Comparison of ENCODE assay signal across 10 mouse cellular contexts in the genomic region with DNA sequence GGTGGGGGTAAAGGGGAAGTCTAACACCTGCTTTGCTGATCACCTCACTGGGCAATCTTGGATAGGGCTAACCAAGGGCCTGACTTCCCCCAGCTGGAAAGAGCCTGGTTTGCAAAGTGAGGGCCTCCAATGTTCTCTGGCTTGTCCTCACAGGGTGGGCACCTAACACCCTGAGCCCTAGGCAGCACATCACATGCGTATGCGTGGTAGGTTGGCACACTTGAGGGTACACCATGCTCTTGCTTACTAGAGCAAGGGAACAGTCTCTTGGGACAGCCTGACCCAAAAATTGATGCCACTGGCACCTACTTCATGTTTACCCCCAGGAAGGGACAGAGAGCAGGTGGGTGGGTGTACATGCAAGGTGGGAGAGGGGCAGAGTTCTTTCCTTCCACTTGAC. TPM values are rescaled to one million over a fixed set of nuclear protein-coding genes. Genes with fewer than 3 reads are reported as not detected.
DNase-seq lines count a peak whose midpoint lies in the region; ATAC-seq and TF ChIP-seq lines count a peak whose summit lies in the region.
"Had no signal": no experiment of that assay in that cellular context is flagged by ENCODE, and none has a peak within 500 bp of the region (broad histone marks: within the 10 kb centered on the region; RNA-seq: fewer than 3 reads in every experiment).

No protein-coding gene starts in this region.

- peaks cover 34% of the 10 kb centered on the region for H3K27me3 ChIP-seq in heart, embryonic 11.5 days (ENCODE audit: control insufficient read depth, insufficient read depth, low read length)
- H3K27me3 ChIP-seq in E14TG2a.4 (ENCODE audit: insufficient read depth, low read length), result peaks cover 74% of the 10 kb centered on the region
- H3K27me3 ChIP-seq in forebrain, postnatal 0 days (ENCODE audit: insufficient read depth, low read length), result no peaks in the 10 kb centered on the region
- H3K27me3 ChIP-seq in midbrain, embryonic 11.5 days (ENCODE audit: control insufficient read depth, insufficient read depth, low read length), result peaks cover 18% of the 10 kb centered on the region

- no peak for DNase-seq in heart, adult 18-20 months
- no peak for DNase-seq in forebrain, postnatal 0 days
- no peak for DNase-seq in midbrain, embryonic 11.5 days (ENCODE audit: low spot score, missing footprints)
- no peak for DNase-seq in c-Kit-positive CD71-positive TER-119-positive erythroid progenitor cells, embryonic 14.5 days (ENCODE audit: low spot score)
- no peak for DNase-seq in right cerebral cortex, postnatal 25 days
- DNase-seq in left cerebral cortex, postnatal 36 days (ENCODE audit: low spot score in 2 of 2), result no peak

- no peak for TF ChIP-seq CTCF in E14TG2a.4 (conservative IDR thresholded peaks at IDR 0.05; ENCODE audit: low read length)
- no peak for TF ChIP-seq CTCF in forebrain, postnatal 0 days (IDR thresholded peaks at IDR 0.05; ENCODE audit: low read depth)

- H3K9ac ChIP-seq in heart, embryonic 11.5 days (ENCODE audit: low read depth, low read length), result peak overlapping the region; percentile 59
- 0 out of 2 replicates have a peak overlapping the region, but pooled peaks have one; percentile 80 for H3K9ac ChIP-seq in forebrain, postnatal 0 days
- no peak overlapping the region for H3K9ac ChIP-seq in midbrain, embryonic 11.5 days (ENCODE audit: low read length)

- ATAC-seq in heart, embryonic 11.5 days (replicated peaks; ENCODE audit: insufficient number of reproducible peaks, low FRiP score, low TSS enrichment), result no peak
- no peak for ATAC-seq in forebrain, postnatal 0 days
- ATAC-seq in midbrain, embryonic 11.5 days (ENCODE audit: low FRiP score), result no peak

- 89% methylated on average over 2 of the region's 2 CpGs for WGBS in heart, embryonic 11.5 days (ENCODE audit: insufficient replicate concordance)
- 87% methylated on average over 2 of the region's 2 CpGs for WGBS in forebrain, postnatal 0 days
- 92% methylated on average over 2 of the region's 2 CpGs for WGBS in midbrain, embryonic 11.5 days

- peaks cover 35% of the 10 kb centered on the region for H3K4me1 ChIP-seq in heart, embryonic 11.5 days (ENCODE audit: control insufficient read depth, insufficient read depth, low read length)
- peaks cover 32% of the 10 kb centered on the region for H3K4me1 ChIP-seq in E14TG2a.4 (replicated peaks; ENCODE audit: low read depth, low read length)
- H3K4me1 ChIP-seq in forebrain, postnatal 0 days (ENCODE audit: insufficient read depth), result peaks cover 23% of the 10 kb centered on the region
- peaks cover 7% of the 10 kb centered on the region; the same call in 1 of the 2 replicates for H3K4me1 ChIP-seq in midbrain, embryonic 11.5 days (ENCODE audit: control insufficient read depth, insufficient read depth, low read length)

- no peaks in the 10 kb centered on the region for H3K36me3 ChIP-seq in heart, embryonic 11.5 days (ENCODE audit: control insufficient read depth, insufficient read depth, low read length)
- no peaks in the 10 kb centered on the region for H3K36me3 ChIP-seq in E14TG2a.4 (ENCODE audit: insufficient read depth, low read length)
- H3K36me3 ChIP-seq in forebrain, postnatal 0 days (ENCODE audit: insufficient read depth), result no peaks in the 10 kb centered on the region
- no peaks in the 10 kb centered on the region for H3K36me3 ChIP-seq in midbrain, embryonic 11.5 days (ENCODE audit: control insufficient read depth, insufficient read depth, low read length)

- intact Hi-C loops in left cerebral cortex, postnatal 36 days (cut with DNase I), result loop anchor here (5.0 kb wide), 1 partner anchor 45 kb away; a partner anchor contains a TSS

- 0 out of 2 replicates have a peak overlapping the region, but pooled peaks have one; percentile 29 for H3K27ac ChIP-seq in heart, embryonic 11.5 days (ENCODE audit: low read depth, low read length)
- no peak overlapping the region for H3K27ac ChIP-seq in forebrain, postnatal 0 days (ENCODE audit: low read depth, low read length)
- no peak overlapping the region for H3K27ac ChIP-seq in midbrain, embryonic 11.5 days (ENCODE audit: low read depth, low read length)

- H3K9me3 ChIP-seq in heart, embryonic 11.5 days (replicated peaks; ENCODE audit: control insufficient read depth, low read length), result no peaks in the 10 kb centered on the region
- no peaks in the 10 kb centered on the region for H3K9me3 ChIP-seq in E14TG2a.4 (ENCODE audit: low read length)
- H3K9me3 ChIP-seq in forebrain, postnatal 0 days (ENCODE audit: low read length), result no peaks in the 10 kb centered on the region
- H3K9me3 ChIP-seq in midbrain, embryonic 11.5 days (ENCODE audit: control insufficient read depth, low read length), result no peaks in the 10 kb centered on the region

- H3K4me3 ChIP-seq in heart, embryonic 11.5 days (ENCODE audit: low read depth, low read length), result peak overlapping the region; percentile 71
- H3K4me3 ChIP-seq in E14TG2a.4 (replicated peaks; ENCODE audit: low read length), result peak overlapping the region; percentile 85; the same call in 1 of the 2 replicates
- H3K4me3 ChIP-seq in forebrain, postnatal 0 days (ENCODE audit: low read depth, low read length), result peak overlapping the region; percentile 78
- H3K4me3 ChIP-seq in midbrain, embryonic 11.5 days (ENCODE audit: low read depth, low read length), result 0 out of 2 replicates have a peak overlapping the region, but pooled peaks have one; percentile 2

- H3K4me2 ChIP-seq in heart, embryonic 11.5 days, result peak overlapping the region; percentile 99
- H3K4me2 ChIP-seq in forebrain, postnatal 0 days (ENCODE audit: low read depth), result peak overlapping the region; percentile 84
- peak overlapping the region; percentile 89 for H3K4me2 ChIP-seq in midbrain, embryonic 11.5 days

RNA-seq across cellular contexts. Expression of a gene that starts 2.0 kb away (rescaled TPM):
- 4.0 and 4.6 TPM in 2 replicates for polyA plus RNA-seq in heart, embryonic 11.5 days (2014; fragmentation: Nextera tagmentation; extraction: Ambion mirVana)
- 1 to 10 TPM; 6.3 to 9.0 TPM for total RNA-seq in heart, adult 18-20 months (2021)
- 38.8 and 40.1 TPM in 2 replicates for total RNA-seq in forebrain, postnatal 0 days (2014; rRNA removed)
- 6.5 and 6.7 TPM in 2 replicates for polyA plus RNA-seq in forebrain, postnatal 0 days (2015; fragmentation: Nextera tagmentation; extraction: Ambion mirVana)
- polyA plus RNA-seq in midbrain, embryonic 11.5 days (2014; fragmentation: Nextera tagmentation; extraction: Ambion mirVana), result 4.0 and 4.7 TPM in 2 replicates
- total RNA-seq in left cerebral cortex, postnatal 36 days (2021), result 10 to 100 TPM; 53.6 to 69.9 TPM

RNA-seq across cellular contexts. Expression of a gene that starts 46.6 kb away (rescaled TPM):
- 93.8 and 101 TPM in 2 replicates for polyA plus RNA-seq in heart, embryonic 11.5 days (2014; fragmentation: Nextera tagmentation; extraction: Ambion mirVana)
- total RNA-seq in heart, adult 18-20 months (2021), result 10 to 100 TPM; 43.1 to 47.5 TPM
- total RNA-seq in forebrain, postnatal 0 days (2014; rRNA removed), result 36.9 and 38.0 TPM in 2 replicates
- 50.0 and 52.4 TPM in 2 replicates for polyA plus RNA-seq in forebrain, postnatal 0 days (2015; fragmentation: Nextera tagmentation; extraction: Ambion mirVana)
- polyA plus RNA-seq in midbrain, embryonic 11.5 days (2014; fragmentation: Nextera tagmentation; extraction: Ambion mirVana), result 142 and 144 TPM in 2 replicates
- 10 to 100 TPM; 42.8 to 50.2 TPM for total RNA-seq in left cerebral cortex, postnatal 36 days (2021)

RNA-seq across cellular contexts. Expression of a gene that starts 52.4 kb away (rescaled TPM):
- not detected in 2 replicates for polyA plus RNA-seq in heart, embryonic 11.5 days (2014; fragmentation: Nextera tagmentation; extraction: Ambion mirVana)
- not detected for total RNA-seq in heart, adult 18-20 months (2021)
- total RNA-seq in forebrain, postnatal 0 days (2014; rRNA removed), result not detected in 2 replicates
- polyA plus RNA-seq in forebrain, postnatal 0 days (2015; fragmentation: Nextera tagmentation; extraction: Ambion mirVana), result not detected in 2 replicates
- not detected in 2 replicates for polyA plus RNA-seq in midbrain, embryonic 11.5 days (2014; fragmentation: Nextera tagmentation; extraction: Ambion mirVana)
- total RNA-seq in left cerebral cortex, postnatal 36 days (2021), result under 1 TPM in 1 of 2 experiments, not detected in 1; 0.29 TPM
- total RNA-seq: common myeloid progenitor, adult 5-6 weeks had no signal
- polyA plus RNA-seq: C2C12 had no signal

Comparison
In these comparisons a context has a peak if more than half of its experiments do, and no peak if none do; other contexts are left out.
1. H3K4me3 ChIP-seq: peak in every context shown above with its lines; median percentile 85 in E14TG2a.4; 78 in forebrain, postnatal 0 days; 71 in heart, embryonic 11.5 days; 2 in midbrain, embryonic 11.5 days.